Mouse (Mus musculus): ENCODE measurements around the gene Clip3.
A peak's percentile ranks its signal among the peaks of the same experiment; 100 is the strongest.

Clip3 gene

GRCm38 (mm10) chr7:30291215-30292131 is at the start of gene Clip3:
Gene Clip3, plus strand, starts transcription at chr7:30291728.
- peak; percentile 53; the same call in 1 of the 2 replicates for ATAC-seq (ENCODE audit: insufficient number of reproducible peaks, low FRiP score, low TSS enrichment)

GRCm38 (mm10) chr7:30251956-30252954 is 39.3 kb upstream of the Clip3 start:
- no peak for ATAC-seq (ENCODE audit: insufficient number of reproducible peaks, low FRiP score, low TSS enrichment)

- no peak for ATAC-seq (ENCODE audit: insufficient number of reproducible peaks, low FRiP score, low TSS enrichment)
Observed at GRCm38 (mm10) chr7:30265041-30265440, 26.5 kb upstream of the Clip3 start.

GRCm38 (mm10) chr7:30265531-30265930 is 26.0 kb upstream of the Clip3 start:
- ATAC-seq (ENCODE audit: insufficient number of reproducible peaks, low FRiP score, low TSS enrichment) = no peak

GRCm38 (mm10) chr7:30265935-30266334 is 25.6 kb upstream of the Clip3 start:
- no peak for ATAC-seq (ENCODE audit: insufficient number of reproducible peaks, low FRiP score, low TSS enrichment)

- ATAC-seq (ENCODE audit: insufficient number of reproducible peaks, low FRiP score, low TSS enrichment) = no peak
Observed at GRCm38 (mm10) chr7:30266780-30267179, 24.7 kb upstream of the Clip3 start.

GRCm38 (mm10) chr7:30269641-30270040 is 21.9 kb upstream of the Clip3 start:
- ATAC-seq (ENCODE audit: insufficient number of reproducible peaks, low FRiP score, low TSS enrichment) = no peak

- ATAC-seq (ENCODE audit: insufficient number of reproducible peaks, low FRiP score, low TSS enrichment) = no peak
Observed at GRCm38 (mm10) chr7:30274383-30274782, 17.1 kb upstream of the Clip3 start.

- no peak for ATAC-seq (ENCODE audit: insufficient number of reproducible peaks, low FRiP score, low TSS enrichment)
Observed at GRCm38 (mm10) chr7:30278911-30279310, 12.6 kb upstream of the Clip3 start.

- ATAC-seq (ENCODE audit: insufficient number of reproducible peaks, low FRiP score, low TSS enrichment) = no peak
Observed at GRCm38 (mm10) chr7:30279536-30279935, 12.0 kb upstream of the Clip3 start.

GRCm38 (mm10) chr7:30279951-30280669 is 11.4 kb upstream of the Clip3 start, which contains the start of the genes Thap8 and Wdr62:
Gene Thap8, plus strand, starts transcription at chr7:30280094.
Gene Wdr62, minus strand, starts transcription at chr7:30280419.
- peak; percentile 88 for ATAC-seq (ENCODE audit: insufficient number of reproducible peaks, low FRiP score, low TSS enrichment)

GRCm38 (mm10) chr7:30280670-30281138 is 10.8 kb upstream of the Clip3 start:
- ATAC-seq (ENCODE audit: insufficient number of reproducible peaks, low FRiP score, low TSS enrichment) = peak; percentile 74

GRCm38 (mm10) chr7:30281522-30281921 is 10.0 kb upstream of the Clip3 start:
- ATAC-seq (ENCODE audit: insufficient number of reproducible peaks, low FRiP score, low TSS enrichment) = no peak

GRCm38 (mm10) chr7:30282740-30283139 is 8.8 kb upstream of the Clip3 start:
- ATAC-seq (ENCODE audit: insufficient number of reproducible peaks, low FRiP score, low TSS enrichment) = no peak

- ATAC-seq (ENCODE audit: insufficient number of reproducible peaks, low FRiP score, low TSS enrichment) = peak; percentile 17; the same call in 1 of the 2 replicates
Observed at GRCm38 (mm10) chr7:30286701-30287410, 4.7 kb upstream of the Clip3 start.

- ATAC-seq (ENCODE audit: insufficient number of reproducible peaks, low FRiP score, low TSS enrichment) = no peak
Observed at GRCm38 (mm10) chr7:30288046-30288445, 3.5 kb upstream of the Clip3 start.

- ATAC-seq (ENCODE audit: insufficient number of reproducible peaks, low FRiP score, low TSS enrichment) = no peak
Observed at GRCm38 (mm10) chr7:30289071-30289713, 2.3 kb upstream of the Clip3 start.

GRCm38 (mm10) chr7:30289714-30290399 is 1.7 kb upstream of the Clip3 start:
- ATAC-seq (ENCODE audit: insufficient number of reproducible peaks, low FRiP score, low TSS enrichment) = no peak
